8 mouse cellular contexts compared by ENCODE assay signal in the genomic region with DNA sequence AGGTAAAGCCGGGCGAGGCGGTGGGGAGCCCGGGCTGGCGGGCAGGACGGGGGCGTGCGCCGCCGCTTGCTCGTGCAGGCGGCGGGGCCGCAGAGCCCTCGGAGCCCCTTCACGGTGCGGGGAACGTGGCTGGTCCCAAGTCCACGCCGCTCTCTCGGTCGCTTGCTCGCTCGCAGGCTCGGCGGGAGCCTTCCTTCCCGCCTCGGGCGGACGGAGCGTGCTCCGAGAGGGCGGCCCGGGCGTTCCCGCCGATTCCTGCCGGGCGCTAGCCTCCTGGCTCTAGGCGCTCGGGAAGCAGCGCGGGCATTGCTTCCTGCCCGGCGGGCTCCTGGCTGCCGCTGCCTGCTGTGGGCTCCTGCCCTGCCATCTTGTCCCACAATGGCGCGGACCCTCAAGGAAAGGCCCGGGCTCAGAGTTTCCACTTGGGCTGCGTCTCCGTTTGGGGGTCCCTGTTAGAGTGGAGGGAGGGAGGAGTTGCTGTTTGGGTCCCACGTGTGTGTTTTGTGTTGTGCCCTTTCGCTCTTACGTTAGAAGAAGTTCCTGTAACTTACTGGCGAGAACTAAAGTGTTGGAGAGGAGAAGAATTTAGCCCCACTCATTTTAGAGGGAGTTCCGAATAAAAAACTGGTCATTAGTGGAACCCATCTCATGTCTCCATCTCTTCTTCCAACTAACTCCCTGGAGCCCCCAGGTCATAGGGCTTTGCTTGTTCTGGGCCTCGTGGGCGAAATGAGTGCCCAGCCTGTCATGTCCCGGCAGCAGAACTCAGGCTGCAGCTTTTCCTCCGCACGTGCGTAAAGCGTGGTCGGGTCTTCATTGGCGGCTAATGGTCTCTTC. TPM values are rescaled to one million over a fixed set of nuclear protein-coding genes. Genes with fewer than 3 reads are reported as not detected.
A peak's percentile ranks its signal among the peaks of the same experiment; 100 is the strongest.
DNase-seq lines count a peak whose midpoint lies in the region; ATAC-seq lines count a peak whose summit lies in the region.

No protein-coding gene starts in this region.

- H3K27me3 ChIP-seq in embryonic facial prominence, embryonic 15.5 days: no peaks in the 10 kb centered on the region
- H3K27me3 ChIP-seq in heart, embryonic 12.5 days (replicated peaks): no peaks in the 10 kb centered on the region
- H3K27me3 ChIP-seq in kidney, embryonic 16.5 days (ENCODE audit: insufficient read depth, low read length): no peaks in the 10 kb centered on the region
- H3K27me3 ChIP-seq in liver, embryonic 16.5 days (ENCODE audit: control insufficient read depth, insufficient read depth, low read depth, low read length): no peaks in the 10 kb centered on the region
- no peaks in the 10 kb centered on the region for H3K27me3 ChIP-seq in neural tube, embryonic 12.5 days (replicated peaks)

- ATAC-seq in CD4-positive, CD25-positive, alpha-beta regulatory T cell, adult 4 months: peak; percentile 11
- peak; percentile 16; the same call in 1 of the 2 replicates for ATAC-seq in embryonic facial prominence, embryonic 15.5 days (ENCODE audit: insufficient number of reproducible peaks, low FRiP score, low TSS enrichment, low read depth)
- peak; percentile 34 for ATAC-seq in heart, embryonic 12.5 days (ENCODE audit: insufficient number of reproducible peaks, low FRiP score)
- peak; percentile 16 for ATAC-seq in kidney, embryonic 16.5 days (ENCODE audit: low FRiP score, low TSS enrichment)
- peak; percentile 3 for ATAC-seq in liver, embryonic 16.5 days (ENCODE audit: low read depth)
- peak; percentile 52 for ATAC-seq in neural tube, embryonic 12.5 days (ENCODE audit: low FRiP score, low read depth)

- peak overlapping the region; percentile 49 for H3K4me2 ChIP-seq in embryonic facial prominence, embryonic 15.5 days (replicated peaks)
- H3K4me2 ChIP-seq in heart, embryonic 12.5 days: peak overlapping the region; percentile 66
- H3K4me2 ChIP-seq in kidney, embryonic 16.5 days (replicated peaks; ENCODE audit: low read depth, low read length): peak overlapping the region; percentile 68
- H3K4me2 ChIP-seq in liver, embryonic 16.5 days (ENCODE audit: low read depth, low read length): peak overlapping the region; percentile 53
- H3K4me2 ChIP-seq in neural tube, embryonic 12.5 days (replicated peaks): peak overlapping the region; percentile 69

- DNase-seq in adrenal gland, postnatal 36 days: peak; percentile 58 to 62
- DNase-seq in testis, postnatal 14 days (ENCODE audit: low spot score): peak; percentile 73

- peaks cover 7% of the 10 kb centered on the region; the same call in 1 of the 2 replicates for H3K36me3 ChIP-seq in embryonic facial prominence, embryonic 15.5 days
- peaks cover 8% of the 10 kb centered on the region for H3K36me3 ChIP-seq in heart, embryonic 12.5 days
- H3K36me3 ChIP-seq in kidney, embryonic 16.5 days (ENCODE audit: insufficient read depth, low read length): peaks cover 2% of the 10 kb centered on the region; the same call in 1 of the 2 replicates
- peaks cover 8% of the 10 kb centered on the region for H3K36me3 ChIP-seq in liver, embryonic 16.5 days (ENCODE audit: control insufficient read depth, insufficient read depth)
- peaks cover 7% of the 10 kb centered on the region for H3K36me3 ChIP-seq in neural tube, embryonic 12.5 days

- peak overlapping the region; percentile 99 for H3K4me3 ChIP-seq in embryonic facial prominence, embryonic 15.5 days (replicated peaks)
- H3K4me3 ChIP-seq in heart, embryonic 12.5 days: peak overlapping the region; percentile 83
- peak overlapping the region; percentile 100 for H3K4me3 ChIP-seq in kidney, embryonic 16.5 days (ENCODE audit: low read length)
- peak overlapping the region; percentile 100 for H3K4me3 ChIP-seq in liver, embryonic 16.5 days (ENCODE audit: low read depth, low read length)
- peak overlapping the region; percentile 99 for H3K4me3 ChIP-seq in neural tube, embryonic 12.5 days

- H3K4me1 ChIP-seq in embryonic facial prominence, embryonic 15.5 days: no peaks in the 10 kb centered on the region
- H3K4me1 ChIP-seq in heart, embryonic 12.5 days (replicated peaks): no peaks in the 10 kb centered on the region; the same call in 1 of the 2 replicates
- H3K4me1 ChIP-seq in kidney, embryonic 16.5 days (ENCODE audit: insufficient read depth, low read length): peaks cover 8% of the 10 kb centered on the region; the same call in 1 of the 2 replicates
- H3K4me1 ChIP-seq in liver, embryonic 16.5 days (ENCODE audit: control insufficient read depth, low read depth, low read length): peaks cover 16% of the 10 kb centered on the region
- peaks cover 10% of the 10 kb centered on the region for H3K4me1 ChIP-seq in neural tube, embryonic 12.5 days

- peak overlapping the region; percentile 90 for H3K27ac ChIP-seq in embryonic facial prominence, embryonic 15.5 days (replicated peaks)
- peak overlapping the region; percentile 82 for H3K27ac ChIP-seq in heart, embryonic 12.5 days (ENCODE audit: poor library complexity, severe bottlenecking)
- H3K27ac ChIP-seq in kidney, embryonic 16.5 days (ENCODE audit: low read length): peak overlapping the region; percentile 88
- peak overlapping the region; percentile 87 for H3K27ac ChIP-seq in liver, embryonic 16.5 days (ENCODE audit: low read length)
- peak overlapping the region; percentile 77 for H3K27ac ChIP-seq in neural tube, embryonic 12.5 days

- under 1% methylated on average over 65 of the region's 65 CpGs for WGBS in embryonic facial prominence, embryonic 15.5 days
- under 1% methylated on average over 51 of the region's 65 CpGs for WGBS in heart, embryonic 12.5 days
- under 1% methylated on average over 60 of the region's 65 CpGs for WGBS in kidney, embryonic 16.5 days
- 0% methylated on average over 65 of the region's 65 CpGs for WGBS in liver, embryonic 16.5 days (ENCODE audit: insufficient replicate concordance)
- under 1% methylated on average over 65 of the region's 65 CpGs for WGBS in neural tube, embryonic 12.5 days

- H3K9ac ChIP-seq in embryonic facial prominence, embryonic 15.5 days: peak overlapping the region; percentile 98
- peak overlapping the region; percentile 99 for H3K9ac ChIP-seq in heart, embryonic 12.5 days
- peak overlapping the region; percentile 99 for H3K9ac ChIP-seq in kidney, embryonic 16.5 days (replicated peaks; ENCODE audit: low read length)
- H3K9ac ChIP-seq in liver, embryonic 16.5 days (ENCODE audit: low read depth, low read length): peak overlapping the region; percentile 99
- H3K9ac ChIP-seq in neural tube, embryonic 12.5 days: peak overlapping the region; percentile 97

- H3K9me3 ChIP-seq in embryonic facial prominence, embryonic 15.5 days (replicated peaks): no peaks in the 10 kb centered on the region
- no peaks in the 10 kb centered on the region for H3K9me3 ChIP-seq in heart, embryonic 12.5 days (replicated peaks)
- no peaks in the 10 kb centered on the region for H3K9me3 ChIP-seq in kidney, embryonic 16.5 days (ENCODE audit: low read length)
- no peaks in the 10 kb centered on the region for H3K9me3 ChIP-seq in liver, embryonic 16.5 days (replicated peaks; ENCODE audit: control insufficient read depth, low read length)
- H3K9me3 ChIP-seq in neural tube, embryonic 12.5 days: no peaks in the 10 kb centered on the region

RNA-seq across cellular contexts. Expression of a gene that starts 29.6 kb away (rescaled TPM):
- 100 to 1,000 TPM; 188 to 255 TPM for polyA plus RNA-seq in CD4-positive, CD25-positive, alpha-beta regulatory T cell, adult 4 months (2017; shearing (Covaris generic))
- total RNA-seq in adrenal gland, postnatal 36 days (2021): 100 to 1,000 TPM; 287 to 329 TPM
- 399 and 435 TPM in 2 replicates for polyA plus RNA-seq in embryonic facial prominence, embryonic 15.5 days (2015; fragmentation: Nextera tagmentation; extraction: Ambion mirVana)
- 405 and 423 TPM in 2 replicates for polyA plus RNA-seq in heart, embryonic 12.5 days (2016; fragmentation: Nextera tagmentation; extraction: Ambion mirVana)
- 374 and 384 TPM in 2 replicates for polyA plus RNA-seq in kidney, embryonic 16.5 days (2015; fragmentation: Nextera tagmentation; extraction: Ambion mirVana)
- 183 and 192 TPM in 2 replicates for polyA plus RNA-seq in liver, embryonic 16.5 days (2015; fragmentation: Nextera tagmentation; extraction: Ambion mirVana)
- 428 and 429 TPM in 2 replicates for polyA plus RNA-seq in neural tube, embryonic 12.5 days (2016; fragmentation: Nextera tagmentation; extraction: Ambion mirVana)

Comparison
In these comparisons a context has a peak if more than half of its experiments do, and no peak if none do; other contexts are left out.
1. Peak in every context shown above with its lines: DNase-seq, ATAC-seq, H3K4me3 ChIP-seq and H3K27ac ChIP-seq.